Mouse (Mus musculus) ES-Bruce4 (cell line): ENCODE measurements around the gene Golgb1.
"Not testable (repeated sequence)": the region's sequence is repeated elsewhere in the genome, so short reads cannot be mapped to it uniquely, and the experiment has no call there.

ENCODE experiments used
- CTCF ChIP-seq: IDR thresholded peaks from one replicate; pipeline ENCODE4 v1.8.1; 2011; ENCODE audit warnings: low read depth, low read length
- EP300 ChIP-seq: IDR thresholded peaks from 2 replicates; pipeline ENCODE4 v1.6.1; 2011; ENCODE audit warnings: low read depth, low read length; ENCODE audit not compliant: insufficient read depth

DNA sequence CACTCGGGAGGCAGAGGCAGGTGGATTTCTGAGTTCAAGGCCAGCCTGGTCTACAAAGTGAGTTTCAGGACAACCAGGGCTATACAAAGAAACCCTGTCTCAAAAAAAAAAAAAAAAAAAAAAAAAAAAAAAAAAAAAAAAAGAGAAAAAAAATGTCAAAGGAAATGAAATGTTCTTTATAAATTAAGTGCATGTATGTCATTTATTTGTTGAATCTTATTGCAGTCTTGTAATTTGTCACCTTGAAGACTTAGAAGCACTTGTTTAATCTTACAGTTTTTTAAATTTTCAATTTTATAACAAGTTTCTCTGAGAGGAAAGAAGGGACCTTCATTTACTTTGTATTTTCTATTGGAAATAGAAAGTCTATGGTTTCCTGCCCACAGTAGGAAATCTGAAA, 28.0 kb upstream of the Golgb1 start:
- not testable (repeated sequence) for TF ChIP-seq CTCF, EP300
